Mouse (Mus musculus) NIH3T3 (cell line): ENCODE measurements around the gene Ptprg.

Experiments
- DNase-seq: peaks from one replicate; pipeline ENCODE4 v3.0.0-alpha.2; 2012; ENCODE audit warnings: low read depth

Ptprg gene

GRCm38 (mm10) chr14:11881082-11881481, 327.8 kb downstream of the Ptprg start:
- DNase-seq, result no peak

- DNase-seq, result peak; percentile 29
These were observed 330.0 kb downstream of the Ptprg start for GRCm38 (mm10) chr14:11883142-11883921.

DNA sequence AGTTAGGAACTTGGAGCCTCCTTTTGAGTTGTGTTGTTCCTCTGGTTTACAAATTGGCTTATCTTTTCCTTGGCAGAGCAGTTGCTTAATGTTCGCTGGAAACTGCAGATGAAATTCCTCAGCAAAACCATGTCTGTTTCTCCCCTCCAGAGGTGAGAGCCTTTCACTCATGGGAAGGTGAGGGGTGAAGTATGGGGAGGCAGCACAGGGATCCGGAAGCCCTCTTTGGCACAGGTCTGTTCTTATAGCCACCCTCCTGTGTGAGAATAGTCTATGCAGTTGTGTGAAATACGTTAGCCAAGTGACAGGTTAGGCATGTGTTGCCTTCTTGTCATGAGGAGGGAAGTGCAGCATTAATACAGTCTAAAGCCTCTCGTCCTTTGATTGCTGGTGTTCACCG, 330.7 kb downstream of the Ptprg start:
- DNase-seq, result no peak

DNA sequence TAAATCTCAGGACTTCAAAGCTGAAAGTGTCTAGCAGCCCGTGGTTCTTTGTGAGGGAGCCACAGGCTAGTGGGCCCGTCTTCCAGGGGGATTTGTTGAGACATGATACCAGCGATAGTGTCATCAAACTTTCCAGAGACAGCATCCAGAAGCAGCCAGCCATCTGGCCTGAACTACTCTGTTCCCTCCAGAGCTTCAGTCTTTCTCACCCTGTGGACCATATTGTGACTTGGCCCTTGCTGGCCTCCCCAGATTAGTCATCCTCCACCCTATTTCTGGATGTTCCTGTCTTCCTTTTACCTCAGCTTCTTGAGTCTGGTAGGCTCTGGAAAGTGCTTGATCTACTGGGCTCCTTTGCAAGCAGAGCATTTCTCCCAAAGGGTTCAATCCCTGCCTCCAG, 333.1 kb downstream of the Ptprg start:
- DNase-seq, result no peak

DNA sequence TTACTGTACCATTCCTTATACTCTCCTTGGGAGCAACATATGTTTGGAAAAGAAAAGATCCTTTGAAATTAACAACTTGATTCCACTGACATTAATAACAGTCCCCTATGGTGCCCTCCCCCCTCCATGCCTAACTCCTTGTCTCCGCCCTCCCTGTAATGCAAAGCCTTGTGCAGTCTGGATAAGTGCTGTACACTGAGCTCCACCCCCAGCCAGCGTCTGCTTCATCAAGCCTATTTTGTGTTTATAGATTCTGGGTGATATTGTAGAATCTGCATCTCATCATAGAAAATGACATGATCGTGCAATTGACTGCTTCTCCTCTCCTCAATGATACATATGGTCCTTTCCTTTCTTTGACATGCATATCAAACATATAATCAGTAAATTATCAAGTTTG, 337.6 kb downstream of the Ptprg start:
- DNase-seq, result no peak

DNA sequence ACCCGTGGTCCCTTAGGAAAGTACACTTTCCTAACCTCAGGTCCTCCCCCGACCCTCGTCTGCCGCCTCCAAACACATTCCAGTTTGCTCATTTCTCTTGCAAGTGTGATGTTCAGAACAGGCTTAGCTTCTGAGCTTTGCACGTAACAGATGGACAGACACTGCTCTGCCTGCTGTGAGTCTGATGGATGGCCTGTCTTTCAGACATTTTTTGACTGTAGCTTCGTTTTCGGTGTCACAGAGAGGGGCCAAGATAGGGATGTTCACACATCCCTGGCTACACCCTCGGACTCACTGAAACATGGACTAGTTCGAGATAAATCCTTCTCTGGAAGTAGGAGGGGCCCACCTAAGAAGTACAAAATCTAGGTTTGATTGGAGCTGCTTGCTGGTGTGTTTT, 339.3 kb downstream of the Ptprg start:
- no peak for DNase-seq

DNA sequence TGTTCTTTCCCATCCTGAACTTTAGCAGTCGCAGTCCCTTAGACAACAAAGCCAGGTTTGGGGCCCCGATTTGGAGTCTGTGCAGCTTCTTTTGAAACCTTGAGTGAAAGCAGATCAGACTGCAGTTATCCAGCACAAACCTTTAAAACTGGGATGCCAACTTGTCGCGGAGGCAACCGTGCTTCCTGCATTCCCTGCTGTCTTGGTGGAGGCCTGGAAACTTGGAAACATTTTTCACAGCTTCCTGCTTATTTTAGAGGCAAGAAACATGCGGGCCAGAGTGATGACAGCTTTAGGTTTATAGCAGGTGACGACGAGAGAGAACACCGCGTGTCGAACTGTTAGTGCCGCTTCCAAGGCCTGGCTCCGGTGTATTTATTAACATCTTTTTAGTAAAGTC, 342.2 kb downstream of the Ptprg start:
- no peak for DNase-seq

DNA sequence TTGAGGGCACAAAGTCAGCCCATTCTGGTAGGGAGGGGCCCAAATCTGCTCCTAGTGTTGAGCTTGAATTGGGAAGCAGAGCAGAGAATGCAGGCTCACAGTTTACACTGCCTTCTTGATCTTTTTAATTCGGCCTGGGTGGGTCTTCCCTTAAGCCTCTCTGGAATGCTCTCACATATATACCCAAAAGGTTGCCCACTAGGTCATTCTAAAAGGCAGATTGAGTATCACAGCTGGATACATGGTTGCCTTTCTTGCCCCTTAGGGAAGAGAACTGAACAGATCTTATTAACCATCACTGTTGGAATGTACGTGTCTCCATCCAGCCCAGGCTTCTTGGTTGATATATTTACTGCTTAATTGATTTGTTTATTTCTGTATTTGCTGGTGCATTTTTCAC, 349.5 kb downstream of the Ptprg start:
- no peak for DNase-seq

- no peak for DNase-seq
These were observed 352.9 kb downstream of the Ptprg start for GRCm38 (mm10) chr14:11906130-11906675.

DNA sequence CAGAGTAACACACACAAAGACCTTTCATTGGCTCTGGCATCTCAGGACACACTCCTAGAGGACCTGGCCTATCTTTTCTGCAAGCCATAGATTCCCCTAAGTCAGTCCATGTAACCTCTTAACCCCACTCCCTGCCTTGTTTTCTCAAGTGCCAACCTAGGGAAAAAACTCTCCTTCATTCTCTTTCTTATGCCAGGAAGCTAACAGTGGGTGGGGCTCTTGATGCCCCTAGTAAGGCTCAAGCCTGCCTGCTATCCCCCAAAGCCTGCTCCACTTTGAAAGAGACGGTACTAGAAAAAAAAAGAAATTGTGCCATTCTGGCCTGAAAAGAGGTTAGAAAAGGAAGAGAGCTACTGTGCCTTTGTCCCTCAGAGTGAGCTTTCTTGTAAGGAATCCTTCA, 358.9 kb downstream of the Ptprg start:
- DNase-seq, result no peak

- DNase-seq, result no peak
These were observed 363.9 kb downstream of the Ptprg start for GRCm38 (mm10) chr14:11917225-11917624.

DNA sequence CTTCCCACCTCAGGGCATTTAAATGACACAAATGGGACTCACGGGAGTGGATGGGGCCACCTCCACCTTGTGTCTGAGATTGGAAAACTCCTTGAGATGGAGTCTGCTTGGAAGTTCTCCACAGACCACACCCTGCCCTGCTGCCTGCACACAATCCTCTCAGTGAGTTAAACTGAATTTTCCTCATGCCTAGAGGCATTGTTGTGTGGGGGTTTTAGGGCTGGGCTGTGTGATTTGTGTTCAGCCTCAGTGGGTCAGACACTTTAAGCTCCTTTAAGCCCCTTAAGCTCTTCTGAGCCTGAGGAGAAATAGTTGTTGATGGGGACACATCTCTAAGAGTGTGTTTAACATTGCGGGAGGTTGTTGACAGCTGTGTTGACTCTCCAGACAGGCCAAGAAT, 375.2 kb downstream of the Ptprg start:
- DNase-seq, result no peak

DNA sequence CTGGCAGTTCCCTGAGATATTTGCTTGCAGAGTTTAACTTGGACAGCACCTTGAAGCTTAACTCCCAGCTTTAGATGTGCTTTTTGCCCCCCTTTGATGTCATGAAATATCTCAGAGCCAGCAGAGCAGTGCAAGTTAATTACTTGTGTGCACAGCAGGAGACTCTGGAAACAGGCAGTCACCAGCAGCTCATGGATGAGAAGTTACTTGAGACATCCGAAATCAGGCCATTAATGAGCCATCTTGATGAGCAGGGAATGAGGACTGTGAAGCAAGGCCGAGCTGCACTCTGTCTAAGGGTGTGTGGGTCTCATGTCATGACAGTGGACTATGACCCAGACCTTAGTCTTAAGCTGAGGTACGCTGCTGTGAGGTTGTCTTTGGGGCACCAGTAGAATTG, 379.2 kb downstream of the Ptprg start:
- no peak for DNase-seq

- DNase-seq, result no peak
These were observed 381.2 kb downstream of the Ptprg start for GRCm38 (mm10) chr14:11934556-11934955.

GRCm38 (mm10) chr14:11935281-11935680, 381.9 kb downstream of the Ptprg start:
- no peak for DNase-seq

DNA sequence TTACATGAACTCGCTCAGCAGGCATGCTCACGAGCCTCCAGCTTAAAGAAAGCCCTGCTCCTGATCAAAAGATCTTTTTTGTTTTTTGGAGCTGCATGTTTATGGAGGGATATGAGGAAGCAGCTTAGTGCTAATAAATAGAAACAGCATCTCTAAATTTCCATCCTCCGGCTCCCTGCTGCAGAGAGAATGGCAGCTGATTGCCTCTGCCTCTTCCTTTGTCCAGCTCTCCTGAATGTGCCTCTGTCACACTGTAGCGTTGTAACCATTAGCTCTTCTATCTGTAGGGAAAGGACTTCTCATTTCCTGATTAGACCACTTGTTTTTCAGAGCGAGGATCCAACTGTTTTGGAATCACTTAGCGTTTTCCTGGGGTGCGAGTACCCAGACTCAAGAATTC, 382.4 kb downstream of the Ptprg start:
- DNase-seq, result no peak

- no peak for DNase-seq
These were observed 385.6 kb downstream of the Ptprg start for GRCm38 (mm10) chr14:11938912-11939311.

DNA sequence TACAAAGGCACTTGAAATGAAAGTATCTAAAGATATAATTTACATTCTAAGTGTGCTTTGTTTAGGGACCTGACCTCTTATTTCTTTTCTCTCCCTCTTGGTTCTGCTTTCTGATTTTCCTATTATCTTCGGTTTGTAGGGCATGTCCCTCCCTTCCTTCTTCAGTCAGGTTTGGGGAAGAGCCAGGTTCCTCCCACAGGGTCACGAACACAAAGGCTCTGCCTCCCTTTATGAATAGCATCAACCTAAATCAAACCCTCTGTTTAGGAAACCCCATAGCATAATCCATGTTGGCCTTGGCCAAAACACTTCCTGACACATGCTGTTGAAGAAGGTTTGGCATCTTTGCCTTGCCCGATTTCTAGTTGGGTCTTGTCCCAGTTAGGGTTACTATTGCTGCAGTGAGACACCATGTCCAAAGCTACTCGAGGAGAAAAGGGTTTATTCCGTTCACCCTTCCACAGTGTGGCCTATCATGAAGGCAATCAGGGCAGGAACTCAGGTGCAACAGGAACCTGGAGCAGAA, 388.7 kb downstream of the Ptprg start:
- DNase-seq, result no peak

DNA sequence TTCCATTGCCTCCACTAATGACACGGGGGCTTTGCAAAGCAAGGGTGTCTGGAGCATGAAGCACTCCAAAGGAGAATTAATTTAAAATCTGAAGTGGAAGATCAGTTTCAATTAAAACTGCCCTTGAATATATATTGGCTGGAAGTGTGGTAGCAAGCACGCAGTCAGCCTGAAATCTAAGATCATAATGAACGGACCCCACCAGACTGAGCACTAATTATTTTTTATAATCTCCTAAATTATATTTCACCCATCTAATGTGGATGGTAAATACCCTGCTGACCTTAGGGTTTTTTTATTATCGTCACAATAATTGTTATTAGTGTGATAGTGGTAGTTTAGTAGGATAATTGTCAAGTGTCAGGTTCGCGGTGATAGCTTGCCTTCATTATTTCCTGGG, 397.0 kb downstream of the Ptprg start:
- DNase-seq, result no peak

DNA sequence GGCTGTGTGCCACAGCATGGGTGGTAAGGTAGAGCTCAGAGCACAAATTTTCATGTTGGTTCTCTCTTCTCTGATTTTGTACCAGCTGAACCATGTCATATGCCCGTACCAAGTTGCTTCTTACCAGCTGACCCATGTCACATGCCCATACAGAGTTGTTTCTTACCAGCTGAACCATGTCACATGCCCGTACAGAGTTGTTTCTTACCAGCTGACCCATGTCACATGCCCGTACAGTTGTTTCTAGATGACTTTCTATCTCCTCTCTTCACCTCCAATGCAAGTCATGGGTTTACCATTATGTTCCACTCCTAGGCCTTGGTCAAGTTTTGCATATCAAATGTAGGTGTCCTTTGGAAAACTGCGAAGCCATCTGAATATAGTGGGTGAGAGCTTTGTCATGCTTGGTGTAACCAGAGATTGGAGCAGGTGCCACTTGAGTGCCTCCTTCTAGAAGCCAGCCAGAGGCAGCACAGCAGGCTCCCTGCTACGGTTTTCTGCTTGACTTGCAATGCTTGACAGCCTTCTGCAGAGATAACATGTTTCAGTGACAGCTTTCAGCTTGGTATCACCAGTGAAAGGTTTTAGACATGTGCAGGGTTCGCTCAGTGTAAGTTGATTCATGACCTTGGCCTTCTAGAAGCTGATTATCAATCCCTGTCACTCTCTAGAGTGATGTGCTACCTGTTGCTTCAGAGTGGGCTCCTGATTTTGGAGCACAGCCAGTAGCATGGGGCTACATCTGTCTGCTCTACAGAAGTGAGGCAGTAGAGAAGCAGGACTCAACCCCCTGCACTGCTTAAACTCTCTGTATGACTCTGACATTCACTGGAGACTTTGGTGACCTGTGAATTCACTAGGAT, 401.9 kb downstream of the Ptprg start:
- DNase-seq, result no peak

DNA sequence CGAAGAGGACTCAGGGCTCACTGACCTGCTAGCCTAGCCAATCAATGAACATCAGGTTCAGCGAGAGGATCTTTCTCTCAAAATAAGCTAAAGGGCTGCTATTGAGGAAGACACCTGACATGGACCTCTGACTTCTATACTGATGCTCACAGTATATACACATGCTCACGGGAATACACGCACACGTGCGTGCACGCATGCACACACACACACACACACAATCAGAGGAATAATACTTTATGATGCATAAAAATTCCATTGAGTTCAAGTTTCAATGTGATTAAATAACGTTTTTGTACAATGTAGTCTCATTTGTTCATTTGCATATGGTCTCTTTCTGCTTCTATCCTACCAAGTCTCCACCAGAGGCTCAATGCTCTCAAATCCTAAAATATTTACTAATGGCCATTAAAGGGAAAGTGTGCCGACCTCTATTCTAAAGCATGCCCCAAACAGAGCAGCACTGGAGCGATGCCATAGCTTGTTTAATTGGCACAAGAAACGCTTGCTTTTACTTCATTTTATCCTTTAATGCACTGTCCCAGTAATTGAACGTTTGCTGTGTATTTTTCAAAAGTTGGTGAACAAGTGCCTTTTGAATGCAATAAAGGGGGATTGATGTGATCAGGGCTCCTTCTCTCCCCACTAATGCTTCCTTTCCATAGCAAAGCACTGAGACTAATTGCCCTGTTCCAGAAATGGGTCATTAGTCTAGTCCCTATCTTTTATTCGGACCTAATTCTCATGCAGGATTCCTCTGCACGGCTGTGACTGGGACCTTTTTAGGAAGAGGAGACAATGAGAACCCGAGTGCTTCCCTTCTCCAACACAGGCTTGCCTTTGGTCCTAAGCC, 407.2 kb downstream of the Ptprg start:
- no peak for DNase-seq

DNA sequence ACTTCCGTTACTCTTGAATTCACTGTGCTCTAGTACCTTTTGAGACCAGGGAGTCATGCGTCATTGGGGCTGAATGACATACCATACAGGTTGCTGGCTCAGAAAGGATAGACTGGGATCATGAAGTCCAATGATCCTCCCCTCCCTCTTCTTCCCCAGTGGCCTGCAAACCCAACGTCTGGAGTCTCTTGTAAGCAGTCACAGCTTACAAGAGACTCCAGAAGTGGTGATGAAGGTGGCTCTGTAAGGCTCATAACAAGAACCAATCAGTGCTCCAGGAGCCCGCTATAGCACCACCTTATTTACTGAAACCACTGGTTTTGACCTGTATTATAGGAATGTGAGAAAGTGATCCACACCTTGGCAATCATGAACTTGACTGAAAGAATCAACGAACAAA, 408.8 kb downstream of the Ptprg start:
- no peak for DNase-seq
